Mouse (Mus musculus) MEL (cell line): Measurements from ENCODE around the gene Gskip. TPM values are rescaled to one million over a fixed set of nuclear protein-coding genes. Genes with fewer than 3 reads are reported as not detected.

ENCODE experiments used
- DNase-seq: peaks from one replicate; pipeline ENCODE4 v3.0.0; 2011; ENCODE audit warnings: low read depth, low spot score
- H3K27ac ChIP-seq: 2 replicates; pipeline ENCODE4 v1.5.1; 2012; ENCODE audit warnings: low read depth, mild to moderate bottlenecking, control low read depth, low read length, moderate library complexity; ENCODE audit not compliant: control insufficient read depth
- H3K27me3 ChIP-seq, 2 experiments: fragments of 150-350 bp in 1 of 2; sonication (generic) in 1 of 2; 2 replicates each; pipeline ENCODE4 v1.6.1; 2012; ENCODE audit warnings: low read length in 2 of 2, mild to moderate bottlenecking in 2 of 2, improper control_type of control experiment in 1 of 2, moderate library complexity in 1 of 2; ENCODE audit not compliant: insufficient read depth in 2 of 2, control insufficient read depth in 1 of 2
- H3K36me3 ChIP-seq, 2 experiments: 2 replicates each; pipeline ENCODE4 v1.6.1; 2012 to 2014; ENCODE audit warnings: low read length in 2 of 2, improper control_type of control experiment in 1 of 2, inconsistent platforms in 1 of 2, mild to moderate bottlenecking in 1 of 2; ENCODE audit not compliant: insufficient read depth in 2 of 2, control insufficient read depth in 1 of 2
- H3K4me1 ChIP-seq, 2 experiments: fragments of 150-350 bp in 1 of 2; sonication (generic) in 1 of 2; 2 replicates each; pipeline ENCODE4 v1.6.1; 2012; ENCODE audit warnings: low read length in 2 of 2, improper control_type of control experiment in 1 of 2, mild to moderate bottlenecking in 1 of 2; ENCODE audit not compliant: insufficient read depth in 2 of 2, control insufficient read depth in 1 of 2
- H3K4me3 ChIP-seq, 2 experiments: fragments of 150-350 bp in 1 of 2; sonication (generic) in 1 of 2; 2 replicates each; pipeline ENCODE4 v1.5.1; 2012; ENCODE audit warnings: low read depth in 2 of 2, low read length in 2 of 2, mild to moderate bottlenecking in 2 of 2, moderate library complexity in 2 of 2, control low read depth in 1 of 2, improper control_type of control experiment in 1 of 2; ENCODE audit not compliant: control insufficient read depth in 1 of 2, insufficient read depth in 1 of 2
- H3K79me2 ChIP-seq: 2 replicates; pipeline ENCODE4 v1.6.1; 2012; ENCODE audit warnings: mild to moderate bottlenecking, low read length, moderate library complexity; ENCODE audit not compliant: control insufficient read depth, poor library complexity, insufficient read depth
- H3K9ac ChIP-seq: 2 replicates; pipeline ENCODE4 v1.6.1; 2012; ENCODE audit warnings: low read depth, mild to moderate bottlenecking, control low read depth, low read length, moderate library complexity; ENCODE audit not compliant: control insufficient read depth, poor library complexity, severe bottlenecking
- H3K9me3 ChIP-seq: fragments of 150-350 bp; sonication (generic); replicated peaks from 2 replicates; pipeline ENCODE4 v1.6.1; 2012; ENCODE audit warnings: mild to moderate bottlenecking, low read length, improper control_type of control experiment, moderate library complexity; ENCODE audit not compliant: insufficient read depth
- BHLHE40 ChIP-seq: IDR thresholded peaks from 2 replicates; pipeline ENCODE4 v1.6.1; 2012; ENCODE audit warnings: low read depth, mild to moderate bottlenecking, inconsistent platforms, low read length, improper control_type of control experiment, borderline replicate concordance
- CHD1 ChIP-seq: IDR thresholded peaks from 2 replicates; pipeline ENCODE4 v1.6.1; 2012; ENCODE audit warnings: low read depth, mild to moderate bottlenecking, inconsistent platforms, low read length, improper control_type of control experiment
- CHD2 ChIP-seq: IDR thresholded peaks from 2 replicates; pipeline ENCODE4 v1.6.1; 2011; ENCODE audit warnings: low read length, improper control_type of control experiment
- CTCF ChIP-seq, 3 experiments: IDR thresholded peaks in 2 of 3; conservative IDR thresholded peaks in 1 of 3; 2 replicates each; pipeline ENCODE4 v1.5.1; 2011 to 2012; ENCODE audit warnings: low read length in 3 of 3, low read depth in 2 of 3, mild to moderate bottlenecking in 2 of 3, improper control_type of control experiment in 1 of 3, inconsistent platforms in 1 of 3, mixed read lengths in 1 of 3, moderate library complexity in 1 of 3; ENCODE audit not compliant: control insufficient read depth in 1 of 3, insufficient read depth in 1 of 3, poor library complexity in 1 of 3, severe bottlenecking in 1 of 3
- E2F4 ChIP-seq: IDR thresholded peaks from 2 replicates; pipeline ENCODE4 v1.6.1; 2011; ENCODE audit warnings: low read depth, low read length, improper control_type of control experiment, borderline replicate concordance
- ELF1 ChIP-seq: IDR thresholded peaks from 2 replicates; pipeline ENCODE4 v1.6.1; 2014; ENCODE audit warnings: low read depth, mild to moderate bottlenecking, inconsistent platforms, low read length, improper control_type of control experiment, moderate library complexity
- EP300 ChIP-seq, 2 experiments: IDR thresholded peaks; 2 replicates each; pipeline ENCODE4 v1.6.1; 2011; ENCODE audit warnings: improper control_type of control experiment in 2 of 2, low read length in 2 of 2, low read depth in 1 of 2, mild to moderate bottlenecking in 1 of 2
- ETS1 ChIP-seq: IDR thresholded peaks from 2 replicates; pipeline ENCODE4 v1.6.1; 2012; ENCODE audit warnings: low read depth, mild to moderate bottlenecking, inconsistent platforms, low read length, improper control_type of control experiment, moderate library complexity
- GABPA ChIP-seq: IDR thresholded peaks from 2 replicates; pipeline ENCODE4 v1.6.1; 2012; ENCODE audit warnings: low read depth, mild to moderate bottlenecking, inconsistent platforms, low read length, improper control_type of control experiment, moderate library complexity
- GATA1 ChIP-seq: IDR thresholded peaks from 2 replicates; pipeline ENCODE4 v1.6.1; 2011; ENCODE audit warnings: low read depth, low read length, improper control_type of control experiment
- HCFC1 ChIP-seq: IDR thresholded peaks from 2 replicates; pipeline ENCODE4 v1.6.1; 2012; ENCODE audit warnings: low read depth, mild to moderate bottlenecking, inconsistent platforms, low read length, improper control_type of control experiment, moderate library complexity
- KAT2A ChIP-seq: conservative IDR thresholded peaks from 2 replicates; pipeline ENCODE4 v1.6.1; 2012; ENCODE audit warnings: low read depth, low read length, improper control_type of control experiment, inconsistent platforms
- MYC ChIP-seq: IDR thresholded peaks from 2 replicates; pipeline ENCODE4 v1.6.1; 2011; ENCODE audit warnings: low read depth, mild to moderate bottlenecking, low read length, improper control_type of control experiment, moderate library complexity
- NRF1 ChIP-seq: IDR thresholded peaks from 2 replicates; pipeline ENCODE4 v1.6.1; 2014; ENCODE audit warnings: low read depth, mild to moderate bottlenecking, inconsistent platforms, low read length, improper control_type of control experiment, moderate library complexity; ENCODE audit not compliant: poor library complexity, insufficient read depth, severe bottlenecking
- POLR2A ChIP-seq, 2 experiments: IDR thresholded peaks; 2 replicates each; pipeline ENCODE4 v1.6.1; 2011 to 2012; ENCODE audit warnings: low read length in 2 of 2, mild to moderate bottlenecking in 2 of 2, control low read depth in 1 of 2, improper control_type of control experiment in 1 of 2, low read depth in 1 of 2, moderate library complexity in 1 of 2; ENCODE audit not compliant: control insufficient read depth in 1 of 2, insufficient read depth in 1 of 2, poor library complexity in 1 of 2
- POLR2AphosphoS5 ChIP-seq: IDR thresholded peaks from 2 replicates; pipeline ENCODE4 v1.6.1; 2012; ENCODE audit warnings: low read depth, borderline replicate concordance, mild to moderate bottlenecking, inconsistent platforms, low read length, moderate library complexity, mixed read lengths
- RAD21 ChIP-seq: IDR thresholded peaks from 2 replicates; pipeline ENCODE4 v1.6.1; 2011; ENCODE audit warnings: mild to moderate bottlenecking, low read depth, low read length, improper control_type of control experiment
- SMC3 ChIP-seq: IDR thresholded peaks from 2 replicates; pipeline ENCODE4 v1.6.1; 2011; ENCODE audit warnings: low read depth, low read length, improper control_type of control experiment
- TBP ChIP-seq: IDR thresholded peaks from 2 replicates; pipeline ENCODE4 v1.8.0; 2011; ENCODE audit warnings: low read depth, low read length, improper control_type of control experiment
- TCF12 ChIP-seq: IDR thresholded peaks from 2 replicates; pipeline ENCODE4 v1.6.1; 2014; ENCODE audit warnings: low read depth, mild to moderate bottlenecking, inconsistent platforms, low read length, improper control_type of control experiment, moderate library complexity
- UBTF ChIP-seq: IDR thresholded peaks from 2 replicates; pipeline ENCODE4 v1.6.1; 2012; ENCODE audit warnings: low read depth, mild to moderate bottlenecking, inconsistent platforms, low read length, improper control_type of control experiment, moderate library complexity, borderline replicate concordance; ENCODE audit not compliant: insufficient read depth
- USF1 ChIP-seq: IDR thresholded peaks from 2 replicates; pipeline ENCODE4 v1.6.1; 2014; ENCODE audit warnings: low read depth, mild to moderate bottlenecking, inconsistent platforms, low read length, improper control_type of control experiment, moderate library complexity
- USF2 ChIP-seq, 2 experiments: IDR thresholded peaks; 2 replicates each; pipeline ENCODE4 v1.6.1; 2011 to 2012; ENCODE audit warnings: improper control_type of control experiment in 2 of 2, low read length in 2 of 2, borderline replicate concordance in 1 of 2, inconsistent platforms in 1 of 2, low read depth in 1 of 2, mild to moderate bottlenecking in 1 of 2; ENCODE audit not compliant: insufficient read depth in 1 of 2
- ZC3H11A ChIP-seq: IDR thresholded peaks from 2 replicates; pipeline ENCODE4 v1.6.1; 2012; ENCODE audit warnings: low read depth, mild to moderate bottlenecking, inconsistent platforms, low read length, improper control_type of control experiment
- ZKSCAN1 ChIP-seq: IDR thresholded peaks from 2 replicates; pipeline ENCODE4 v1.6.1; 2012; ENCODE audit warnings: low read depth, mild to moderate bottlenecking, inconsistent platforms, low read length, improper control_type of control experiment, moderate library complexity
- ZNF384 ChIP-seq: IDR thresholded peaks from 2 replicates; pipeline ENCODE4 v1.6.1; 2012; ENCODE audit warnings: low read depth, mild to moderate bottlenecking, inconsistent platforms, low read length, improper control_type of control experiment
- polyA plus RNA-seq, 2 experiments: library from polyadenylated mRNA; stranded (reverse) in 1 of 2; unstranded in 1 of 2; fragments of >175 nt in 1 of 2; fragments of >200 nt in 1 of 2; gene quantifications; 2 replicates each; pipeline versions ENCODE4 v1.2.1 to v1.2.4; 2012; ENCODE audit warnings: low replicate concordance in 2 of 2, low read depth in 1 of 2; ENCODE audit not compliant: insufficient read length in 2 of 2, insufficient read depth in 1 of 2, missing spikeins in 1 of 2
- total RNA-seq: library from RNA; depleted of rRNA; stranded (reverse); fragments of 300-350 nt; gene quantifications from 2 replicates; pipeline ENCODE4 v1.2.3, GENCODE M21; 2012

The Gskip gene
- total and polyA plus RNA-seq, 3 experiments = 12.6 to 13.9 TPM; not detected in 1

- Histone ChIP-seq H3K4me1 (peaks cover 6 to 15% of the 10 kb centered on the region in 2 experiments), H3K36me3 (peaks cover 0 to 8% of the 10 kb centered on the region in 2 experiments; a peak in 2 of 4 replicates), H3K79me2 (no peaks in the 10 kb centered on the region), H3K27me3 (no peaks in the 10 kb centered on the region), H3K9ac (no peak overlapping the region), H3K27ac (no peak overlapping the region), H3K4me3 (no peak overlapping the region), H3K9me3 (no peaks in the 10 kb centered on the region)
- no peak for DNase-seq
- no peak for TF ChIP-seq TCF12
- TF ChIP-seq NRF1 = no peak
- TF ChIP-seq TBP = no peak
- no peak for TF ChIP-seq SMC3
- TF ChIP-seq E2F4 = no peak
- no peak for TF ChIP-seq GABPA
- TF ChIP-seq POLR2A (IDR thresholded peaks at IDR 0.05; ENCODE audit: control insufficient read depth in 1 of 2, insufficient read depth in 1 of 2, low read depth in 1 of 2, low read length in 2 of 2, poor library complexity in 1 of 2) = no peak
- no peak for TF ChIP-seq EP300 (IDR thresholded peaks at IDR 0.05; ENCODE audit: low read depth in 1 of 2, low read length in 2 of 2)
- TF ChIP-seq ELF1 = no peak
- no peak for TF ChIP-seq KAT2A
- TF ChIP-seq RAD21 = no peak
- TF ChIP-seq GATA1 = no peak
Observed at GRCm38 (mm10) chr12:105694021-105694420, 9.4 kb downstream of the Gskip start.

GRCm38 (mm10) chr12:105695848-105696247, 11.2 kb downstream of the Gskip start:
- DNase-seq = no peak
- H3K36me3 ChIP-seq = no peaks in the 10 kb centered on the region
- H3K79me2 ChIP-seq = no peaks in the 10 kb centered on the region
- H3K27ac ChIP-seq = no peak overlapping the region
- no peaks in the 10 kb centered on the region for H3K9me3 ChIP-seq
- H3K27me3 ChIP-seq = no peaks in the 10 kb centered on the region
- H3K9ac ChIP-seq = no peak overlapping the region
- TF ChIP-seq CTCF (IDR thresholded peaks at IDR 0.05 in 2 of 3, conservative IDR thresholded peaks at IDR 0.05 in 1 of 3; ENCODE audit: control insufficient read depth in 1 of 3, insufficient read depth in 1 of 3, low read depth in 2 of 3, low read length in 3 of 3, poor library complexity in 1 of 3, severe bottlenecking in 1 of 3) = no peak
- no peak for TF ChIP-seq POLR2A (IDR thresholded peaks at IDR 0.05; ENCODE audit: control insufficient read depth in 1 of 2, insufficient read depth in 1 of 2, low read depth in 1 of 2, low read length in 2 of 2, poor library complexity in 1 of 2)
- TF ChIP-seq CHD1 = no peak
- no peak for TF ChIP-seq CHD2
- TF ChIP-seq HCFC1 = no peak
- no peak for TF ChIP-seq ZKSCAN1
- no peak for TF ChIP-seq UBTF
- no peak for TF ChIP-seq GABPA
- TF ChIP-seq ZC3H11A = no peak
- no peak for TF ChIP-seq ZNF384
- TF ChIP-seq MYC = no peak
- TF ChIP-seq KAT2A = no peak
- peak; percentile 55 for TF ChIP-seq USF1
- no peak for TF ChIP-seq BHLHE40
- TF ChIP-seq USF2 (IDR thresholded peaks at IDR 0.05; ENCODE audit: borderline replicate concordance in 1 of 2, insufficient read depth in 1 of 2, low read depth in 1 of 2, low read length in 2 of 2) = peak in 1 of 2 experiments; percentile 24; a peak in 1 of 4 replicates
- no peak for TF ChIP-seq POLR2AphosphoS5
- TF ChIP-seq ETS1 = no peak
- no peak overlapping the region for H3K4me3 ChIP-seq
- no peaks in the 10 kb centered on the region for H3K4me1 ChIP-seq
